Mouse (Mus musculus) liver, embryonic 12.5 days (tissue): ENCODE measurements around the gene Bcl11a. TPM values are rescaled to one million over a fixed set of nuclear protein-coding genes. Genes with fewer than 3 reads are reported as not detected.

Experiments used
- ATAC-seq: fragments of 200-750 bp; cut with Nextera tagmentation; 2 replicates; pipeline ENCODE4 v1.8.0; 2017; ENCODE audit warnings: moderate number of reproducible peaks, mild to moderate bottlenecking, moderate library complexity
- H3K27ac ChIP-seq: fragments of 300-500 bp; sonication (generic); 2 replicates; pipeline ENCODE4 v1.5.1; 2016; ENCODE audit warnings: mild to moderate bottlenecking
- H3K27me3 ChIP-seq: fragments of 300-500 bp; sonication (generic); replicated peaks from 2 replicates; pipeline ENCODE4 v1.6.1; 2016; ENCODE audit warnings: mild to moderate bottlenecking, moderate library complexity
- H3K36me3 ChIP-seq: fragments of 300-500 bp; sonication (generic); 2 replicates; pipeline ENCODE4 v1.6.1; 2016; ENCODE audit warnings: mild to moderate bottlenecking, moderate library complexity
- H3K4me1 ChIP-seq: fragments of 300-500 bp; sonication (generic); 2 replicates; pipeline ENCODE4 v1.6.1; 2016
- H3K4me2 ChIP-seq: fragments of 300-500 bp; sonication (generic); 2 replicates; pipeline ENCODE4 v1.6.1; 2016; ENCODE audit warnings: mild to moderate bottlenecking, moderate library complexity
- H3K4me3 ChIP-seq: fragments of 300-500 bp; sonication (generic); 2 replicates; pipeline ENCODE4 v1.5.1; 2016; ENCODE audit warnings: mild to moderate bottlenecking, moderate library complexity
- H3K9ac ChIP-seq: fragments of 300-500 bp; sonication (generic); 2 replicates; pipeline ENCODE4 v1.6.1; 2016; ENCODE audit warnings: mild to moderate bottlenecking, moderate library complexity
- H3K9me3 ChIP-seq: fragments of 300-500 bp; sonication (generic); replicated peaks from 2 replicates; pipeline ENCODE4 v1.6.1; 2016; ENCODE audit warnings: mild to moderate bottlenecking, moderate library complexity
- WGBS: fragments of 180-500 bp; shearing (Covaris S2); methylation state at CpG from one replicate; pipeline ENCODE4 v1.1.7; 2016; ENCODE audit not compliant: insufficient replicate concordance; 5-methylcytosine and 5-hydroxymethylcytosine counted together
- polyA plus RNA-seq: library from polyadenylated mRNA; unstranded; fragments of >200 nt; fragmentation: Nextera tagmentation; extraction: Ambion mirVana; gene quantifications from 2 replicates; pipeline ENCODE4 v1.2.1, GENCODE M21; 2016

Bcl11a gene
- polyA plus RNA-seq, 1 experiment from 2014 or later, result 53.4 TPM

- peak; percentile 15; the same call in 1 of the 2 replicates for ATAC-seq
- 67% methylated on average over 2 of the region's 2 CpGs for WGBS
- Histone ChIP-seq H3K36me3 (peaks cover 39% of the 10 kb centered on the region), H3K4me3 (no peak overlapping the region), H3K9me3 (no peaks in the 10 kb centered on the region), H3K27ac (no peak overlapping the region), H3K9ac (no peak overlapping the region), H3K4me1 (no peaks in the 10 kb centered on the region), H3K27me3 (no peaks in the 10 kb centered on the region), H3K4me2 (no peak overlapping the region)
Measured at GRCm38 (mm10) chr11:24174161-24174792, 96.4 kb downstream of the Bcl11a start.

- H3K27me3 ChIP-seq, result no peaks in the 10 kb centered on the region
- H3K9me3 ChIP-seq, result no peaks in the 10 kb centered on the region
- no peak overlapping the region for H3K27ac ChIP-seq
- WGBS, result 62% methylated on average over 4 of the region's 4 CpGs
- H3K9ac ChIP-seq, result no peak overlapping the region
- H3K4me1 ChIP-seq, result no peaks in the 10 kb centered on the region
- no peak for ATAC-seq
- H3K36me3 ChIP-seq, result peaks cover 9% of the 10 kb centered on the region
- no peak overlapping the region for H3K4me3 ChIP-seq
- no peak overlapping the region for H3K4me2 ChIP-seq
Measured at GRCm38 (mm10) chr11:24177458-24177857, 99.6 kb downstream of the Bcl11a start.

- Histone ChIP-seq H3K9ac (no peak overlapping the region), H3K27me3 (no peaks in the 10 kb centered on the region), H3K4me1 (no peaks in the 10 kb centered on the region), H3K27ac (no peak overlapping the region), H3K4me2 (no peak overlapping the region), H3K4me3 (no peak overlapping the region), H3K36me3 (no peaks in the 10 kb centered on the region), H3K9me3 (no peaks in the 10 kb centered on the region)
- WGBS, result 75% methylated on average over 6 of the region's 6 CpGs
- ATAC-seq, result no peak
Measured at GRCm38 (mm10) chr11:24178823-24179476, 101.1 kb downstream of the Bcl11a start.

GRCm38 (mm10) chr11:24180040-24180439, 102.2 kb downstream of the Bcl11a start:
- Histone ChIP-seq H3K36me3 (no peaks in the 10 kb centered on the region), H3K4me2 (no peak overlapping the region), H3K9me3 (no peaks in the 10 kb centered on the region), H3K4me1 (no peaks in the 10 kb centered on the region), H3K27me3 (no peaks in the 10 kb centered on the region), H3K4me3 (no peak overlapping the region), H3K27ac (no peak overlapping the region), H3K9ac (no peak overlapping the region)
- no peak for ATAC-seq
- 70% methylated on average over 7 of the region's 7 CpGs for WGBS

GRCm38 (mm10) chr11:24183501-24183900, 105.6 kb downstream of the Bcl11a start:
- H3K9ac ChIP-seq, result no peak overlapping the region

GRCm38 (mm10) chr11:24184932-24185331, 107.1 kb downstream of the Bcl11a start:
- H3K4me1 ChIP-seq, result no peaks in the 10 kb centered on the region
- WGBS, result 13% methylated on average over 5 of the region's 5 CpGs
- no peak overlapping the region for H3K27ac ChIP-seq
- H3K9me3 ChIP-seq, result no peaks in the 10 kb centered on the region
- H3K36me3 ChIP-seq, result no peaks in the 10 kb centered on the region
- no peak overlapping the region for H3K4me2 ChIP-seq
- H3K9ac ChIP-seq, result no peak overlapping the region
- H3K27me3 ChIP-seq, result no peaks in the 10 kb centered on the region
- no peak for ATAC-seq
- no peak overlapping the region for H3K4me3 ChIP-seq

More at GRCm38 (mm10) chr11:24183501-24183900, 105.6 kb downstream of the Bcl11a start:
- H3K36me3 ChIP-seq, result no peaks in the 10 kb centered on the region
- H3K27me3 ChIP-seq, result no peaks in the 10 kb centered on the region
- no peaks in the 10 kb centered on the region for H3K9me3 ChIP-seq
- no peak overlapping the region for H3K4me3 ChIP-seq
- WGBS, result 82% methylated on average over 7 of the region's 7 CpGs
- no peak overlapping the region for H3K4me2 ChIP-seq
- no peak overlapping the region for H3K27ac ChIP-seq
- H3K4me1 ChIP-seq, result no peaks in the 10 kb centered on the region
- ATAC-seq, result no peak

GRCm38 (mm10) chr11:24190411-24190810, 112.6 kb downstream of the Bcl11a start:
- Histone ChIP-seq H3K27ac (no peak overlapping the region), H3K4me3 (no peak overlapping the region), H3K4me1 (no peaks in the 10 kb centered on the region), H3K36me3 (no peaks in the 10 kb centered on the region), H3K9ac (no peak overlapping the region), H3K27me3 (0 out of 2 replicates have a peak, but pooled peaks cover 7% of the 10 kb centered on the region), H3K4me2 (no peak overlapping the region), H3K9me3 (no peaks in the 10 kb centered on the region)
- ATAC-seq, result no peak
- 84% methylated on average over 3 of the region's 3 CpGs for WGBS

- H3K9ac ChIP-seq, result no peak overlapping the region
- H3K4me3 ChIP-seq, result no peak overlapping the region
- no peaks in the 10 kb centered on the region for H3K9me3 ChIP-seq
- H3K27ac ChIP-seq, result no peak overlapping the region
- H3K36me3 ChIP-seq, result no peaks in the 10 kb centered on the region
- H3K4me2 ChIP-seq, result no peak overlapping the region
- no peak for ATAC-seq
- no peaks in the 10 kb centered on the region for H3K4me1 ChIP-seq
- 0 out of 2 replicates have a peak, but pooled peaks cover 7% of the 10 kb centered on the region for H3K27me3 ChIP-seq
- 57% methylated on average over 4 of the region's 4 CpGs for WGBS
Measured at GRCm38 (mm10) chr11:24196460-24197190, 118.8 kb downstream of the Bcl11a start.

GRCm38 (mm10) chr11:24197424-24197823, 119.6 kb downstream of the Bcl11a start:
- Histone ChIP-seq H3K4me3 (no peak overlapping the region), H3K9me3 (no peaks in the 10 kb centered on the region), H3K4me1 (peaks cover 5% of the 10 kb centered on the region; the same call in 1 of the 2 replicates), H3K27ac (no peak overlapping the region), H3K27me3 (0 out of 2 replicates have a peak, but pooled peaks cover 7% of the 10 kb centered on the region), H3K36me3 (no peaks in the 10 kb centered on the region), H3K9ac (no peak overlapping the region), H3K4me2 (no peak overlapping the region)
- no peak for ATAC-seq
- 86% methylated on average over 1 of the region's 1 CpGs for WGBS

GRCm38 (mm10) chr11:24199560-24199959, 121.7 kb downstream of the Bcl11a start:
- Histone ChIP-seq H3K4me1 (peaks cover 13% of the 10 kb centered on the region), H3K9me3 (no peaks in the 10 kb centered on the region), H3K4me3 (no peak overlapping the region), H3K36me3 (no peaks in the 10 kb centered on the region), H3K27ac (no peak overlapping the region), H3K9ac (no peak overlapping the region), H3K27me3 (no peaks in the 10 kb centered on the region), H3K4me2 (no peak overlapping the region)
- WGBS, result 67% methylated on average over 3 of the region's 3 CpGs
- no peak for ATAC-seq

- no peak overlapping the region for H3K27ac ChIP-seq
- 34% methylated on average over 5 of the region's 5 CpGs for WGBS
Measured at GRCm38 (mm10) chr11:24200310-24200709, 122.5 kb downstream of the Bcl11a start.

GRCm38 (mm10) chr11:24201223-24201622, 123.4 kb downstream of the Bcl11a start:
- 67% methylated on average over 4 of the region's 4 CpGs for WGBS
- Histone ChIP-seq H3K27ac (no peak overlapping the region), H3K4me3 (no peak overlapping the region), H3K4me1 (peaks cover 13% of the 10 kb centered on the region), H3K36me3 (no peaks in the 10 kb centered on the region), H3K4me2 (no peak overlapping the region), H3K27me3 (no peaks in the 10 kb centered on the region), H3K9ac (no peak overlapping the region), H3K9me3 (no peaks in the 10 kb centered on the region)
- no peak for ATAC-seq

More at GRCm38 (mm10) chr11:24200310-24200709, 122.5 kb downstream of the Bcl11a start:
- Histone ChIP-seq H3K36me3 (no peaks in the 10 kb centered on the region), H3K9me3 (no peaks in the 10 kb centered on the region), H3K4me1 (peaks cover 13% of the 10 kb centered on the region), H3K4me2 (no peak overlapping the region), H3K4me3 (no peak overlapping the region), H3K9ac (no peak overlapping the region), H3K27me3 (no peaks in the 10 kb centered on the region)
- no peak for ATAC-seq
